Mouse (Mus musculus) embryonic facial prominence, embryonic 11.5 days (tissue): ENCODE results near the gene Wnt5a. TPM values are rescaled to one million over a fixed set of nuclear protein-coding genes. Genes with fewer than 3 reads are reported as not detected.

ENCODE experiments used
- ATAC-seq: fragments of 200-750 bp; cut with Nextera tagmentation; replicated peaks from 2 replicates; pipeline ENCODE4 v1.8.0; 2017; ENCODE audit warnings: low read depth; ENCODE audit not compliant: insufficient number of reproducible peaks, low FRiP score, low TSS enrichment
- DNase-seq: peaks from one replicate; pipeline ENCODE4 v3.0.0-alpha.2; 2015; ENCODE audit warnings: low spot score
- H3K27ac ChIP-seq: fragments of 300-500 bp; sonication (generic); replicated peaks from 2 replicates; pipeline ENCODE4 v1.5.1; 2014; ENCODE audit warnings: mild to moderate bottlenecking, low read depth, low read length, control low read depth
- H3K27me3 ChIP-seq: fragments of 300-500 bp; sonication (generic); 2 replicates; pipeline ENCODE4 v1.6.1; 2014; ENCODE audit warnings: mild to moderate bottlenecking, low read length, moderate library complexity, mixed read lengths; ENCODE audit not compliant: control insufficient read depth, insufficient read depth
- H3K36me3 ChIP-seq: fragments of 300-500 bp; sonication (generic); replicated peaks from 2 replicates; pipeline ENCODE4 v1.6.1; 2014; ENCODE audit warnings: low read depth, mild to moderate bottlenecking, low read length, moderate library complexity, mixed read lengths; ENCODE audit not compliant: control insufficient read depth, insufficient read depth
- H3K4me1 ChIP-seq: fragments of 300-500 bp; sonication (generic); 2 replicates; pipeline ENCODE4 v1.6.1; 2014; ENCODE audit warnings: low read length, mixed read lengths; ENCODE audit not compliant: control insufficient read depth, insufficient read depth
- H3K4me2 ChIP-seq: fragments of 300-500 bp; sonication (generic); 2 replicates; pipeline ENCODE4 v1.6.1; 2014; ENCODE audit warnings: low read depth, mild to moderate bottlenecking, control low read depth, low read length, moderate library complexity
- H3K4me3 ChIP-seq: fragments of 300-500 bp; sonication (generic); 2 replicates; pipeline ENCODE4 v1.5.1; 2014; ENCODE audit warnings: low read depth, low read length, control low read depth
- H3K9ac ChIP-seq: fragments of 300-500 bp; sonication (generic); replicated peaks from 2 replicates; pipeline ENCODE4 v1.6.1; 2014; ENCODE audit warnings: mild to moderate bottlenecking, control low read depth, low read length
- H3K9me3 ChIP-seq: fragments of 300-500 bp; sonication (generic); replicated peaks from 2 replicates; pipeline ENCODE4 v1.6.1; 2016; ENCODE audit warnings: mild to moderate bottlenecking, low read length, inconsistent platforms, mixed read lengths; ENCODE audit not compliant: control insufficient read depth
- WGBS: fragments of 180-500 bp; shearing (Covaris S2); extraction: QIAGEN DNeasy Blood & Tissue Kit; methylation state at CpG from one replicate; pipeline ENCODE4 v1.1.7; 2014; 5-methylcytosine and 5-hydroxymethylcytosine counted together
- polyA plus RNA-seq: library from polyadenylated mRNA; unstranded; fragments of >200 nt; fragmentation: Nextera tagmentation; extraction: Ambion mirVana; gene quantifications from 2 replicates; pipeline ENCODE4 v1.2.1, GENCODE M21; 2014

Gene Wnt5a
- 66.6 and 67.4 TPM in 2 replicates for polyA plus RNA-seq

- Histone ChIP-seq H3K9ac (peak within 1 kb of the TSS; percentile 94), H3K36me3 (no peaks in the 10 kb centered on the region), H3K4me2 (peak within 1 kb of the TSS; percentile 82), H3K27me3 (no peaks in the 10 kb centered on the region), H3K4me3 (peak within 1 kb of the TSS; percentile 79), H3K4me1 (peaks cover 2% of the 10 kb centered on the region; the same call in 1 of the 2 replicates), H3K9me3 (no peaks in the 10 kb centered on the region), H3K27ac (peak within 1 kb of the TSS; percentile 96)
- ATAC-seq (0 out of 2 replicates have a peak, but pooled peaks have one; percentile 10), DNase-seq (peak; percentile 82)
- WGBS: 3% methylated on average over 50 of the region's 53 CpGs
Measured at GRCm38 (mm10) chr14:28504101-28505050, at the start of gene Wnt5a. TSS of gene Wnt5a (plus strand) at chr14:28504750.

GRCm38 (mm10) chr14:28456372-28457076 lies 48.0 kb upstream of the Wnt5a start:
- WGBS: 73% methylated on average over 7 of the region's 7 CpGs
- H3K4me1 ChIP-seq: no peaks in the 10 kb centered on the region
- no peak overlapping the region for H3K9ac ChIP-seq
- DNase-seq: no peak
- no peaks in the 10 kb centered on the region for H3K36me3 ChIP-seq
- no peaks in the 10 kb centered on the region for H3K9me3 ChIP-seq
- H3K27me3 ChIP-seq: no peaks in the 10 kb centered on the region
- no peak overlapping the region for H3K27ac ChIP-seq
- H3K4me2 ChIP-seq: no peak overlapping the region
- no peak for ATAC-seq
- H3K4me3 ChIP-seq: no peak overlapping the region

- no peaks in the 10 kb centered on the region for H3K36me3 ChIP-seq
- ATAC-seq: no peak
- H3K9me3 ChIP-seq: no peaks in the 10 kb centered on the region
- WGBS: 56% methylated on average over 3 of the region's 3 CpGs
- H3K4me1 ChIP-seq: no peaks in the 10 kb centered on the region
- no peak overlapping the region for H3K4me2 ChIP-seq
- no peak overlapping the region for H3K27ac ChIP-seq
- no peak overlapping the region for H3K9ac ChIP-seq
- H3K4me3 ChIP-seq: no peak overlapping the region
- no peak for DNase-seq
- H3K27me3 ChIP-seq: no peaks in the 10 kb centered on the region
Measured at GRCm38 (mm10) chr14:28457428-28457827, 47.1 kb upstream of the Wnt5a start.

- no peaks in the 10 kb centered on the region; the same call in 1 of the 2 replicates for H3K4me1 ChIP-seq
- ATAC-seq (no peak), DNase-seq (no peak)
- H3K36me3 ChIP-seq: no peaks in the 10 kb centered on the region
- H3K4me2 ChIP-seq: no peak overlapping the region
- no peak overlapping the region for H3K9ac ChIP-seq
- 84% methylated on average over 5 of the region's 5 CpGs for WGBS
- no peaks in the 10 kb centered on the region for H3K27me3 ChIP-seq
- no peaks in the 10 kb centered on the region for H3K9me3 ChIP-seq
- no peak overlapping the region for H3K4me3 ChIP-seq
- H3K27ac ChIP-seq: no peak overlapping the region
Measured at GRCm38 (mm10) chr14:28467956-28468355, 36.6 kb upstream of the Wnt5a start.

GRCm38 (mm10) chr14:28469696-28470095 lies 34.9 kb upstream of the Wnt5a start:
- Histone ChIP-seq H3K9ac (no peak overlapping the region), H3K9me3 (no peaks in the 10 kb centered on the region), H3K4me1 (no peaks in the 10 kb centered on the region; the same call in 1 of the 2 replicates), H3K27me3 (no peaks in the 10 kb centered on the region), H3K4me3 (no peak overlapping the region), H3K27ac (no peak overlapping the region), H3K36me3 (no peaks in the 10 kb centered on the region), H3K4me2 (no peak overlapping the region)
- DNase-seq: no peak
- no peak for ATAC-seq
- 29% methylated on average over 4 of the region's 4 CpGs for WGBS

- H3K4me1 ChIP-seq: no peaks in the 10 kb centered on the region; the same call in 1 of the 2 replicates
- no peaks in the 10 kb centered on the region for H3K27me3 ChIP-seq
- H3K9me3 ChIP-seq: no peaks in the 10 kb centered on the region
- H3K4me3 ChIP-seq: no peak overlapping the region
- 33% methylated on average over 6 of the region's 6 CpGs for WGBS
- no peak for ATAC-seq
- no peak for DNase-seq
- H3K36me3 ChIP-seq: no peaks in the 10 kb centered on the region
- H3K4me2 ChIP-seq: no peak overlapping the region
- no peak overlapping the region for H3K27ac ChIP-seq
- no peak overlapping the region for H3K9ac ChIP-seq
Measured at GRCm38 (mm10) chr14:28470212-28470611, 34.3 kb upstream of the Wnt5a start.

GRCm38 (mm10) chr14:28475012-28475411 lies 29.5 kb upstream of the Wnt5a start:
- H3K4me2 ChIP-seq: no peak overlapping the region
- no peaks in the 10 kb centered on the region for H3K9me3 ChIP-seq
- 64% methylated on average over 3 of the region's 3 CpGs for WGBS
- no peaks in the 10 kb centered on the region for H3K27me3 ChIP-seq
- ATAC-seq (no peak), DNase-seq (no peak)
- no peaks in the 10 kb centered on the region for H3K36me3 ChIP-seq
- H3K4me1 ChIP-seq: no peaks in the 10 kb centered on the region; the same call in 1 of the 2 replicates
- H3K4me3 ChIP-seq: no peak overlapping the region
- no peak overlapping the region for H3K9ac ChIP-seq
- H3K27ac ChIP-seq: no peak overlapping the region
